Mouse (Mus musculus): ENCODE data around the gene Sertad4. TPM values are rescaled to one million over a fixed set of nuclear protein-coding genes. Genes with fewer than 3 reads are reported as not detected.

Sertad4 gene
- 65.4 and 75.3 TPM in 2 replicates for polyA plus RNA-seq (2015; fragmentation: Nextera tagmentation; extraction: Ambion mirVana)

GRCm38 (mm10) chr1:192855474-192856230 lies at the start of gene Sertad4:
Gene Sertad4, minus strand, starts transcription at chr1:192855756.
- H3K9me3 ChIP-seq: no peaks in the 10 kb centered on the region
- H3K27me3 ChIP-seq: no peaks in the 10 kb centered on the region
- peak within 1 kb of the TSS; percentile 85 for H3K4me2 ChIP-seq (replicated peaks)
- WGBS: under 1% methylated on average over 69 of the region's 75 CpGs
- peak within 1 kb of the TSS; percentile 99 for H3K9ac ChIP-seq
- peak within 1 kb of the TSS; percentile 94 for H3K4me3 ChIP-seq
- ATAC-seq (ENCODE audit: low FRiP score, low read depth): peak; percentile 85
- H3K27ac ChIP-seq: peak within 1 kb of the TSS; percentile 99
- peaks cover 5% of the 10 kb centered on the region for H3K36me3 ChIP-seq
- H3K4me1 ChIP-seq: peaks cover 68% of the 10 kb centered on the region

GRCm38 (mm10) chr1:192901516-192901915 lies 46.0 kb upstream of the Sertad4 start:
- Histone ChIP-seq H3K4me2 (replicated peaks) (no peak overlapping the region), H3K27ac (no peak overlapping the region), H3K4me1 (peaks cover 8% of the 10 kb centered on the region), H3K36me3 (peaks cover 4% of the 10 kb centered on the region; the same call in 1 of the 2 replicates), H3K27me3 (no peaks in the 10 kb centered on the region), H3K9me3 (no peaks in the 10 kb centered on the region; the same call in 1 of the 2 replicates), H3K9ac (no peak overlapping the region), H3K4me3 (no peak overlapping the region)
- 41% methylated on average over 2 of the region's 2 CpGs for WGBS
- no peak for ATAC-seq (ENCODE audit: low FRiP score, low read depth)

- Histone ChIP-seq H3K27me3 (no peaks in the 10 kb centered on the region), H3K27ac (no peak overlapping the region), H3K4me2 (replicated peaks) (no peak overlapping the region), H3K9me3 (no peaks in the 10 kb centered on the region; the same call in 1 of the 2 replicates), H3K4me3 (no peak overlapping the region), H3K36me3 (peaks cover 4% of the 10 kb centered on the region; the same call in 1 of the 2 replicates), H3K9ac (no peak overlapping the region), H3K4me1 (peaks cover 8% of the 10 kb centered on the region)
- 16% methylated on average over 3 of the region's 3 CpGs for WGBS
- no peak for ATAC-seq (ENCODE audit: low FRiP score, low read depth)
Observed at GRCm38 (mm10) chr1:192900913-192901312, 45.4 kb upstream of the Sertad4 start.

- H3K4me1 ChIP-seq: peaks cover 8% of the 10 kb centered on the region
- no peak overlapping the region for H3K9ac ChIP-seq
- H3K4me2 ChIP-seq (replicated peaks): no peak overlapping the region
- 6% methylated on average over 2 of the region's 2 CpGs for WGBS
- no peak overlapping the region for H3K27ac ChIP-seq
- no peaks in the 10 kb centered on the region for H3K36me3 ChIP-seq
- no peaks in the 10 kb centered on the region for H3K27me3 ChIP-seq
- ATAC-seq (ENCODE audit: low FRiP score, low read depth): no peak
- H3K4me3 ChIP-seq: no peak overlapping the region
- no peaks in the 10 kb centered on the region for H3K9me3 ChIP-seq
Observed at GRCm38 (mm10) chr1:192898742-192899141, 43.2 kb upstream of the Sertad4 start.

GRCm38 (mm10) chr1:192897218-192897617 lies 41.7 kb upstream of the Sertad4 start:
- Histone ChIP-seq H3K4me1 (peaks cover 8% of the 10 kb centered on the region), H3K27ac (no peak overlapping the region), H3K9ac (no peak overlapping the region), H3K27me3 (no peaks in the 10 kb centered on the region), H3K4me3 (no peak overlapping the region), H3K9me3 (no peaks in the 10 kb centered on the region), H3K36me3 (no peaks in the 10 kb centered on the region), H3K4me2 (replicated peaks) (no peak overlapping the region)
- WGBS: 64% methylated on average over 10 of the region's 10 CpGs
- ATAC-seq (ENCODE audit: low FRiP score, low read depth): no peak

GRCm38 (mm10) chr1:192896076-192896475 lies 40.5 kb upstream of the Sertad4 start:
- Histone ChIP-seq H3K27me3 (no peaks in the 10 kb centered on the region), H3K9me3 (no peaks in the 10 kb centered on the region), H3K4me3 (no peak overlapping the region), H3K9ac (no peak overlapping the region), H3K36me3 (no peaks in the 10 kb centered on the region), H3K27ac (no peak overlapping the region), H3K4me2 (replicated peaks) (no peak overlapping the region), H3K4me1 (peaks cover 4% of the 10 kb centered on the region)
- no peak for ATAC-seq (ENCODE audit: low FRiP score, low read depth)
- 95% methylated on average over 3 of the region's 3 CpGs for WGBS

GRCm38 (mm10) chr1:192890716-192891115 lies 35.2 kb upstream of the Sertad4 start:
- H3K4me2 ChIP-seq (replicated peaks): no peak overlapping the region
- H3K9ac ChIP-seq: no peak overlapping the region
- H3K4me3 ChIP-seq: no peak overlapping the region
- H3K27ac ChIP-seq: no peak overlapping the region
- no peak for ATAC-seq (ENCODE audit: low FRiP score, low read depth)
- no peaks in the 10 kb centered on the region for H3K27me3 ChIP-seq
- no peaks in the 10 kb centered on the region for H3K4me1 ChIP-seq
- WGBS: 65% methylated on average over 3 of the region's 3 CpGs
- H3K36me3 ChIP-seq: no peaks in the 10 kb centered on the region
- no peaks in the 10 kb centered on the region for H3K9me3 ChIP-seq

GRCm38 (mm10) chr1:192882617-192883295 lies 27.2 kb upstream of the Sertad4 start:
- H3K27ac ChIP-seq: no peak overlapping the region
- no peaks in the 10 kb centered on the region for H3K4me1 ChIP-seq
- H3K9ac ChIP-seq: no peak overlapping the region
- H3K4me2 ChIP-seq (replicated peaks): no peak overlapping the region
- whole genome bisulfite sequencing: 69% methylated on average over 2 of the region's 2 CpGs
- no peak for ATAC-seq (ENCODE audit: low FRiP score, low read depth)
- H3K36me3 ChIP-seq: no peaks in the 10 kb centered on the region
- H3K9me3 ChIP-seq: no peaks in the 10 kb centered on the region
- H3K27me3 ChIP-seq: no peaks in the 10 kb centered on the region
- no peak overlapping the region for H3K4me3 ChIP-seq

- ATAC-seq (ENCODE audit: low FRiP score, low read depth): no peak
- H3K4me2 ChIP-seq (replicated peaks): no peak overlapping the region
Observed at GRCm38 (mm10) chr1:192880130-192880529, 24.6 kb upstream of the Sertad4 start.

GRCm38 (mm10) chr1:192879086-192879580 lies 23.6 kb upstream of the Sertad4 start:
- H3K9ac ChIP-seq: no peak overlapping the region
- WGBS: 83% methylated on average over 7 of the region's 7 CpGs
- no peak overlapping the region for H3K4me3 ChIP-seq
- no peak for ATAC-seq (ENCODE audit: low FRiP score, low read depth)
- H3K27me3 ChIP-seq: 0 out of 2 replicates have a peak, but pooled peaks cover 3% of the 10 kb centered on the region
- H3K27ac ChIP-seq: no peak overlapping the region
- H3K36me3 ChIP-seq: no peaks in the 10 kb centered on the region
- H3K4me1 ChIP-seq: no peaks in the 10 kb centered on the region
- no peaks in the 10 kb centered on the region for H3K9me3 ChIP-seq
- no peak overlapping the region for H3K4me2 ChIP-seq (replicated peaks)

More at GRCm38 (mm10) chr1:192880130-192880529, 24.6 kb upstream of the Sertad4 start:
- Histone ChIP-seq H3K9ac (no peak overlapping the region), H3K4me3 (no peak overlapping the region), H3K27ac (no peak overlapping the region), H3K27me3 (no peaks in the 10 kb centered on the region), H3K4me1 (no peaks in the 10 kb centered on the region), H3K36me3 (no peaks in the 10 kb centered on the region), H3K9me3 (no peaks in the 10 kb centered on the region)
- 80% methylated on average over 4 of the region's 4 CpGs for WGBS

GRCm38 (mm10) chr1:192872841-192873240 lies 17.3 kb upstream of the Sertad4 start:
- H3K27ac ChIP-seq: no peak overlapping the region
- no peak overlapping the region for H3K4me2 ChIP-seq (replicated peaks)
- H3K27me3 ChIP-seq: 0 out of 2 replicates have a peak, but pooled peaks cover 3% of the 10 kb centered on the region
- H3K36me3 ChIP-seq: no peaks in the 10 kb centered on the region
- no peak overlapping the region for H3K9ac ChIP-seq
- no peak for ATAC-seq (ENCODE audit: low FRiP score, low read depth)
- no peaks in the 10 kb centered on the region for H3K9me3 ChIP-seq
- 54% methylated on average over 5 of the region's 5 CpGs for WGBS
- H3K4me1 ChIP-seq: peaks cover 5% of the 10 kb centered on the region
- H3K4me3 ChIP-seq: no peak overlapping the region

- no peak overlapping the region for H3K4me2 ChIP-seq (replicated peaks)
- no peak for ATAC-seq (ENCODE audit: low FRiP score, low read depth)
- WGBS: 81% methylated on average over 1 of the region's 1 CpGs
Observed at GRCm38 (mm10) chr1:192869761-192870160, 14.2 kb upstream of the Sertad4 start.

More at GRCm38 (mm10) chr1:192869761-192870160, 14.2 kb upstream of the Sertad4 start:
- no peak overlapping the region for H3K27ac ChIP-seq
- no peaks in the 10 kb centered on the region for H3K36me3 ChIP-seq
- H3K4me3 ChIP-seq: no peak overlapping the region
- H3K4me1 ChIP-seq: peaks cover 5% of the 10 kb centered on the region
- H3K27me3 ChIP-seq: no peaks in the 10 kb centered on the region
- H3K9ac ChIP-seq: no peak overlapping the region
- H3K9me3 ChIP-seq: no peaks in the 10 kb centered on the region

Data from limb, embryonic 13.5 days (tissue).